Mouse (Mus musculus): ENCODE data around the gene Xxylt1. TPM values are rescaled to one million over a fixed set of nuclear protein-coding genes. Genes with fewer than 3 reads are reported as not detected.

The Xxylt1 gene
- 36.3 and 36.6 TPM in 2 replicates for polyA plus RNA-seq (2011; ENCODE audit: insufficient read length, low read depth, missing spikeins)

DNA sequence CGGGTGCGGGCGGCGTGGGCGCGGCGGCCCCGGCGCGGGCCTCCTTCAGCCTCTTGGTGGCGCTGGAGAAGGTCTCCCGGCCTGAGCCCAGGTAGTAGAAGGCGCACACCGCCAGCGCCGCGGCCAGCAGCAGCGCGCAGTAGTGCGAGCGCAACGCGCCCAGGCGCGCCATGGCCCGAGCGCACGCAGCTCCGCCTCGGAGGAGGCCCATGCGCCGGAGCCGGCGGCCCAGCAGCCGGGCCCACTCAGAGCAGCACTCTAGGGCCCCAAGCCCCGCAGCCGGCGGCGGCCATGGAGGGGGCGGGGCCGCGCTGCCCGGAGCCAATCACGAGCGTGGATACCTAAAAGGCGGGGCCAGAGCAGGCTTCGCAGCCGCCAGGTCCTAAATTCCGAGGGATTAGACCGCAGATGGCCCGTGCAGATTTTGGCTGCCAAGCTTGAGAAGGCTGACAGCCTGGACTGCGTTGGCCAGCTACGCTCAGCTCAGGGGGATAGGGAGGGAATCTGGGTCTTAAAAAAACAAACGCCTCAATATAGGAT lies at the start of gene Xxylt1:
Xxylt1 (minus strand) TSS at position 308 of the 540 bp plus-strand sequence.
- TF ChIP-seq CTCF (IDR thresholded peaks at IDR 0.05; ENCODE audit: borderline replicate concordance, insufficient read depth, low read length) (no peak), POLR2A (IDR thresholded peaks at IDR 0.05; ENCODE audit: low read depth, low read length) (peak; percentile 75)
- peak within 1 kb of the TSS; percentile 76 for H3K4me3 ChIP-seq (ENCODE audit: insufficient read depth, low read length)
- peak within 1 kb of the TSS; percentile 21; the same call in 1 of the 2 replicates for H3K27ac ChIP-seq (ENCODE audit: insufficient read depth, low read length)
- H3K4me1 ChIP-seq (ENCODE audit: control insufficient read depth, insufficient read depth, low read length): peaks cover 8% of the 10 kb centered on the region

GRCm38 (mm10) chr16:31128116-31128515 lies 46.9 kb upstream of the Xxylt1 start:
- Histone ChIP-seq H3K4me1 (ENCODE audit: control insufficient read depth, insufficient read depth, low read length) (no peaks in the 10 kb centered on the region), H3K4me3 (ENCODE audit: insufficient read depth, low read length) (no peak overlapping the region), H3K27ac (ENCODE audit: insufficient read depth, low read length) (no peak overlapping the region)
- no peak for TF ChIP-seq CTCF (IDR thresholded peaks at IDR 0.05; ENCODE audit: borderline replicate concordance, insufficient read depth, low read length)
- TF ChIP-seq POLR2A (IDR thresholded peaks at IDR 0.05; ENCODE audit: low read depth, low read length): no peak

- no peak overlapping the region for H3K4me3 ChIP-seq (ENCODE audit: insufficient read depth, low read length)
- H3K27ac ChIP-seq (ENCODE audit: insufficient read depth, low read length): no peak overlapping the region
- H3K4me1 ChIP-seq (ENCODE audit: control insufficient read depth, insufficient read depth, low read length): no peaks in the 10 kb centered on the region
- TF ChIP-seq POLR2A (IDR thresholded peaks at IDR 0.05; ENCODE audit: low read depth, low read length): no peak
- no peak for TF ChIP-seq CTCF (IDR thresholded peaks at IDR 0.05; ENCODE audit: borderline replicate concordance, insufficient read depth, low read length)
These were observed 43.8 kb upstream of the Xxylt1 start for GRCm38 (mm10) chr16:31124991-31125390.

DNA sequence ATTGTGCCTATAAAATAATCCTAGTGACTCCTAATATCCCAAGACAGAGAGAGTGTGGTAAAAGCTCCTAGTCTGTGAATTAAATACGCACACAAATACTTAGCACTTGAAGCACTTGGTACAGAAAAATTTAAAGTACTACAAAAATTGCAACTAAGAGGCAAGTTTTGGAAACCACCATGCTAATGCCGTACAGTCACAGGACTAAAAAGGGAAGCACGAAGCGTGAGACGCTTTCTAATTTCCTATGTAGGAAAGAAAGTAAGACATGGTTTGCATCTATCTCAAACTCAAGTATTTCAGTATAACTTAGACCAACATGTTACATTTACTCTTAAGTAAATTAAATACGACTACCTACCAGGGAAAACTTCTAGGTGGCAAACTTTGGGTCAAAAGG lies 40.4 kb upstream of the Xxylt1 start:
- Histone ChIP-seq H3K4me1 (ENCODE audit: control insufficient read depth, insufficient read depth, low read length) (no peaks in the 10 kb centered on the region), H3K27ac (ENCODE audit: insufficient read depth, low read length) (no peak overlapping the region), H3K4me3 (ENCODE audit: insufficient read depth, low read length) (no peak overlapping the region)
- no peak for TF ChIP-seq POLR2A (IDR thresholded peaks at IDR 0.05; ENCODE audit: low read depth, low read length)
- no peak for TF ChIP-seq CTCF (IDR thresholded peaks at IDR 0.05; ENCODE audit: borderline replicate concordance, insufficient read depth, low read length)

DNA sequence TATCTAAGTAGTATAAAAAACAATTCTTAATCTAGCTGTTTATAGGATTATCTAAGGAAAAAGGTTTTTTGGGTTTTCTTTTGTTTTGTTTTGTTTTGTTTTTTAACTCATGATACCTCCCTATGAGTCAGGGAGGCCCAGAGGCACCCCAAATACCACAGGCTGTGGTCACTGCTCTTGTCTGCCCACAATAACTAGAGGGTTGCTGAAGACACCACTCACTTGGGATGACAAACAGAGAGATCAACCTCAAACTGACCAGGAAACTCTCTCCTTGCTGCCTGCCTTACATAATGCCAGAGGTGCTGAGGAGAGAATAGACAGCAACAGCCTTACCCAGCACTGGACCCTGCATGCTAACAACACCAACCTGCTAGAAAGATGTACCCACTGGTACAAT lies 32.4 kb upstream of the Xxylt1 start:
- no peak overlapping the region for H3K27ac ChIP-seq (ENCODE audit: insufficient read depth, low read length)
- no peak for TF ChIP-seq POLR2A (IDR thresholded peaks at IDR 0.05; ENCODE audit: low read depth, low read length)
- TF ChIP-seq CTCF (IDR thresholded peaks at IDR 0.05; ENCODE audit: borderline replicate concordance, insufficient read depth, low read length): no peak
- no peak overlapping the region for H3K4me3 ChIP-seq (ENCODE audit: insufficient read depth, low read length)
- H3K4me1 ChIP-seq (ENCODE audit: control insufficient read depth, insufficient read depth, low read length): no peaks in the 10 kb centered on the region

DNA sequence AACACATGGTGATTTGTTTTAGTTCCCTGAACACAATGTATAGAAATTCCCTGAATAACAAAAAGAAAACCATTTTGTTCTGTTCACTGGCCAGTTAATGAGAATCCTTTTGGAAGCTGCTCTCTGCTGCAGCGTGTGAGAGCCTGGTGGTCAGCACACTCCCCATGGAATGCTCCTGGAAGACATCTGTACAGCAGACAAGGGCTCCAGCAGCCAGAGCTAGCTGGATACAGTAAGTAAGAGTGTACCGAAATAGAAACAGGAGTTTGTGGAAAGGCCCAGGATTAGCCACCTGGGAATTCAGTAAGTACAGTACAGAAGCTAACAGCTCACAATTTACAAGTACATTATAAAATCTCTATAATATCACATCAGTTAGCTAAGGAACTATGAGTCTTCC lies 20.1 kb upstream of the Xxylt1 start:
- no peak overlapping the region for H3K4me3 ChIP-seq (ENCODE audit: insufficient read depth, low read length)
- peaks cover 3% of the 10 kb centered on the region for H3K4me1 ChIP-seq (ENCODE audit: control insufficient read depth, insufficient read depth, low read length)
- H3K27ac ChIP-seq (ENCODE audit: insufficient read depth, low read length): no peak overlapping the region
- no peak for TF ChIP-seq POLR2A (IDR thresholded peaks at IDR 0.05; ENCODE audit: low read depth, low read length)
- no peak for TF ChIP-seq CTCF (IDR thresholded peaks at IDR 0.05; ENCODE audit: borderline replicate concordance, insufficient read depth, low read length)

DNA sequence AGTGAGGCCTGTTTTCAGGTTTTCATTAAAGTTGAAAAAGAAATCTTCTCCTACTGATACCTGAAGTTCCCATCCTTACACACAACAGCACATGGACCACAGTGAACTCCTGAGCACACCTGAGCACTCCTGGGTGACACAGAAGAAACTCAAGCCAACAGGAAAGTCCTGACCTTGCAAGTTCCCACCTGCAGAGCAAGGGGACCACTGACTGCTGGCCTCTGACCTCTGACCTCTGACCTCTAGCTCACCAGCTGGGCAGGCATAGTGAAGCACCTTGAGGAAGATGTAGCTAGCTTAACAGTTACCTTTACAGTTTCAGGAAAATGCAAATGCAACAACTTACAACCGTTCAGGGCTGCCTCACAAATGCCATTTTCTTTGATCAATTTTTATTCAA lies 18.7 kb upstream of the Xxylt1 start:
- TF ChIP-seq POLR2A (IDR thresholded peaks at IDR 0.05; ENCODE audit: low read depth, low read length): no peak
- no peak for TF ChIP-seq CTCF (IDR thresholded peaks at IDR 0.05; ENCODE audit: borderline replicate concordance, insufficient read depth, low read length)
- Histone ChIP-seq H3K27ac (ENCODE audit: insufficient read depth, low read length) (no peak overlapping the region), H3K4me1 (ENCODE audit: control insufficient read depth, insufficient read depth, low read length) (peaks cover 3% of the 10 kb centered on the region), H3K4me3 (ENCODE audit: insufficient read depth, low read length) (no peak overlapping the region)

GRCm38 (mm10) chr16:31094036-31094435 lies 12.8 kb upstream of the Xxylt1 start:
- TF ChIP-seq CTCF (IDR thresholded peaks at IDR 0.05; ENCODE audit: borderline replicate concordance, insufficient read depth, low read length): no peak
- TF ChIP-seq POLR2A (IDR thresholded peaks at IDR 0.05; ENCODE audit: low read depth, low read length): no peak
- no peak overlapping the region for H3K4me3 ChIP-seq (ENCODE audit: insufficient read depth, low read length)
- no peaks in the 10 kb centered on the region for H3K4me1 ChIP-seq (ENCODE audit: control insufficient read depth, insufficient read depth, low read length)
- no peak overlapping the region for H3K27ac ChIP-seq (ENCODE audit: insufficient read depth, low read length)

DNA sequence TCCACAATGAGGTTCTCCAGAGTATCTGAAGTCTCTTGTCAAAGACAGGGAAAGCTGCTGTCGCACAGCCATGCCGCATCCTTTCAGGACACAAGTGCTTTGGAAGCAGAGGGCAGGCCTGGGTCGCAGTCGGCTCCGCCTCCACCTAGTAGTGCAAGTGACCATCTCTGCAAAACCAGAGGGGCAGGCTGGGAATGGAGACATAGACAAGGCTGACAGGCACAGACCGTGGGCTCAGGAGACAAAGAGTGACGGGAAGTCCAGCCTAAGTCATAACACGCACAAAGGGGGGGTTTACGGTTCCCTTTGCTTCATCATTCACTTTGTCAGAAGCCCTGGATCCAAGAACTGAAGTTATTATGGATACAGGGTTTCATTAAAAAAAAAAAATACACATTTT lies 12.0 kb upstream of the Xxylt1 start:
- H3K27ac ChIP-seq (ENCODE audit: insufficient read depth, low read length): no peak overlapping the region
- no peaks in the 10 kb centered on the region for H3K4me1 ChIP-seq (ENCODE audit: control insufficient read depth, insufficient read depth, low read length)
- no peak overlapping the region for H3K4me3 ChIP-seq (ENCODE audit: insufficient read depth, low read length)
- TF ChIP-seq POLR2A (IDR thresholded peaks at IDR 0.05; ENCODE audit: low read depth, low read length): no peak
- TF ChIP-seq CTCF (IDR thresholded peaks at IDR 0.05; ENCODE audit: borderline replicate concordance, insufficient read depth, low read length): no peak

GRCm38 (mm10) chr16:31081891-31082290 lies 659 bp upstream of the Xxylt1 start:
- no peak for TF ChIP-seq CTCF (IDR thresholded peaks at IDR 0.05; ENCODE audit: borderline replicate concordance, insufficient read depth, low read length)
- TF ChIP-seq POLR2A (IDR thresholded peaks at IDR 0.05; ENCODE audit: low read depth, low read length): no peak
- no peak overlapping the region for H3K27ac ChIP-seq (ENCODE audit: insufficient read depth, low read length)

More at GRCm38 (mm10) chr16:31081891-31082290, 659 bp upstream of the Xxylt1 start:
- Histone ChIP-seq H3K4me1 (ENCODE audit: control insufficient read depth, insufficient read depth, low read length) (peaks cover 3% of the 10 kb centered on the region; the same call in 1 of the 2 replicates), H3K4me3 (ENCODE audit: insufficient read depth, low read length) (no peak overlapping the region)

Data from embryonic fibroblast, embryonic 13.5 days (primary cell).